Mouse (Mus musculus) lung, embryonic 14.5 days (tissue): ENCODE results near the gene Catsper2. TPM values are rescaled to one million over a fixed set of nuclear protein-coding genes. Genes with fewer than 3 reads are reported as not detected.
"Not testable (repeated sequence)": the region's sequence is repeated elsewhere in the genome, so short reads cannot be mapped to it uniquely, and the experiment has no call there.

Source experiments
- ATAC-seq: fragments of 200-750 bp; cut with Nextera tagmentation; 2 replicates; pipeline ENCODE4 v1.8.0; 2017; ENCODE audit warnings: mild to moderate bottlenecking, moderate TSS enrichment, moderate library complexity; ENCODE audit not compliant: insufficient read depth
- DNase-seq: peaks from one replicate; pipeline ENCODE4 v3.0.0-alpha.2; 2015
- H3K27ac ChIP-seq: fragments of 300-500 bp; sonication (generic); 2 replicates; pipeline ENCODE4 v1.5.1; 2014; ENCODE audit warnings: low read depth, mild to moderate bottlenecking, moderate library complexity
- H3K27me3 ChIP-seq: fragments of 300-500 bp; sonication (generic); 2 replicates; pipeline ENCODE4 v1.6.1; 2014; ENCODE audit warnings: low read length, control low read depth; ENCODE audit not compliant: insufficient read depth
- H3K36me3 ChIP-seq: fragments of 300-500 bp; sonication (generic); 2 replicates; pipeline ENCODE4 v1.6.1; 2014; ENCODE audit warnings: control low read depth; ENCODE audit not compliant: insufficient read depth
- H3K4me1 ChIP-seq: fragments of 300-500 bp; sonication (generic); 2 replicates; pipeline ENCODE4 v1.6.1; 2014; ENCODE audit warnings: antibody characterized with exemption, control low read depth; ENCODE audit not compliant: insufficient read depth
- H3K4me2 ChIP-seq: fragments of 300-500 bp; sonication (generic); 2 replicates; pipeline ENCODE4 v1.6.1; 2014; ENCODE audit warnings: mild to moderate bottlenecking
- H3K4me3 ChIP-seq: fragments of 300-500 bp; sonication (generic); 2 replicates; pipeline ENCODE4 v1.5.1; 2014; ENCODE audit warnings: low read depth, low read length
- H3K9ac ChIP-seq: fragments of 300-500 bp; sonication (generic); 2 replicates; pipeline ENCODE4 v1.6.1; 2014
- H3K9me3 ChIP-seq: fragments of 300-500 bp; sonication (generic); 2 replicates; pipeline ENCODE4 v1.6.1; 2016; ENCODE audit warnings: low read depth, low read length, control low read depth
- CTCF ChIP-seq: IDR thresholded peaks from 2 replicates; pipeline ENCODE4 v1.5.1; 2016; ENCODE audit warnings: antibody characterized with exemption, low read depth
- WGBS: fragments of 180-500 bp; shearing (Covaris S2); extraction: QIAGEN DNeasy Blood & Tissue Kit; methylation state at CpG from one replicate; pipeline ENCODE4 v1.1.7; 2014; 5-methylcytosine and 5-hydroxymethylcytosine counted together
- polyA plus RNA-seq: library from polyadenylated mRNA; unstranded; fragments of >200 nt; fragmentation: Nextera tagmentation; extraction: Ambion mirVana; gene quantifications from 2 replicates; pipeline ENCODE4 v1.2.1, GENCODE M21; 2014

Gene Catsper2
- polyA plus RNA-seq, 1 experiment from 2014 or later = 2.6 TPM

GRCm38 (mm10) chr2:121414139-121414685 lies 620 bp upstream of the Catsper2 start:
- under 1% methylated on average over 32 of the region's 32 CpGs for WGBS
- no peak for TF ChIP-seq CTCF
- peak; percentile 53 for ATAC-seq

GRCm38 (mm10) chr2:121412843-121413386 lies 677 bp downstream of the Catsper2 start:
- peak overlapping the region; percentile 99 for H3K4me3 ChIP-seq
- H3K4me1 ChIP-seq = peaks cover 4% of the 10 kb centered on the region; the same call in 1 of the 2 replicates
- peak overlapping the region; percentile 99 for H3K27ac ChIP-seq
- no peaks in the 10 kb centered on the region for H3K27me3 ChIP-seq
- 7% methylated on average over 4 of the region's 4 CpGs for WGBS
- H3K36me3 ChIP-seq = peaks cover 19% of the 10 kb centered on the region
- peak; percentile 7 for ATAC-seq
- H3K4me2 ChIP-seq = peak overlapping the region; percentile 78
- peak; percentile 52 for DNase-seq
- H3K9me3 ChIP-seq = no peaks in the 10 kb centered on the region
- no peak for TF ChIP-seq CTCF
- H3K9ac ChIP-seq = peak overlapping the region; percentile 100

More at GRCm38 (mm10) chr2:121414139-121414685, 620 bp upstream of the Catsper2 start:
- Histone ChIP-seq H3K4me1 (peaks cover 4% of the 10 kb centered on the region; the same call in 1 of the 2 replicates), H3K9ac (peak overlapping the region; percentile 100), H3K4me3 (peak overlapping the region; percentile 99), H3K4me2 (peak overlapping the region; percentile 78), H3K36me3 (peaks cover 32% of the 10 kb centered on the region), H3K9me3 (no peaks in the 10 kb centered on the region), H3K27me3 (no peaks in the 10 kb centered on the region), H3K27ac (peak overlapping the region; percentile 99)
- peak; percentile 51 for DNase-seq

GRCm38 (mm10) chr2:121408160-121408559 lies 5.4 kb downstream of the Catsper2 start:
- WGBS = 26% methylated on average over 4 of the region's 4 CpGs
- TF ChIP-seq CTCF = peak; percentile 55
- Histone ChIP-seq H3K9ac (no peak overlapping the region), H3K9me3 (no peaks in the 10 kb centered on the region), H3K4me2 (no peak overlapping the region), H3K27me3 (no peaks in the 10 kb centered on the region), H3K4me1 (no peaks in the 10 kb centered on the region), H3K4me3 (no peak overlapping the region), H3K27ac (no peak overlapping the region), H3K36me3 (no peaks in the 10 kb centered on the region)
- DNase-seq (peak; percentile 45), ATAC-seq (no peak)

- no peak for DNase-seq
- no peaks in the 10 kb centered on the region for H3K4me1 ChIP-seq
- no peaks in the 10 kb centered on the region for H3K36me3 ChIP-seq
- H3K9ac ChIP-seq = no peak overlapping the region
- H3K4me2 ChIP-seq = no peak overlapping the region
- H3K27ac ChIP-seq = no peak overlapping the region
- no peak for TF ChIP-seq CTCF
- H3K4me3 ChIP-seq = no peak overlapping the region
- no peaks in the 10 kb centered on the region for H3K27me3 ChIP-seq
- ATAC-seq = no peak
- no peaks in the 10 kb centered on the region for H3K9me3 ChIP-seq
These were observed 10.3 kb downstream of the Catsper2 start for GRCm38 (mm10) chr2:121403296-121403695.

GRCm38 (mm10) chr2:121396624-121397023 lies 17.0 kb downstream of the Catsper2 start:
- Histone ChIP-seq H3K36me3 (no peaks in the 10 kb centered on the region), H3K9ac (no peak overlapping the region), H3K4me1 (no peaks in the 10 kb centered on the region), H3K4me3 (no peak overlapping the region), H3K27me3 (no peaks in the 10 kb centered on the region), H3K9me3 (no peaks in the 10 kb centered on the region), H3K4me2 (no peak overlapping the region), H3K27ac (no peak overlapping the region)
- 15% methylated on average over 8 of the region's 8 CpGs for WGBS
- peak; percentile 95 for DNase-seq
- ATAC-seq = no peak
- peak; percentile 81 for TF ChIP-seq CTCF

GRCm38 (mm10) chr2:121386961-121387575 lies 26.5 kb downstream of the Catsper2 start, which contains the start of gene Strc:
Gene Strc, minus strand, starts transcription at chr2:121387168.
- DNase-seq, H3K27me3 ChIP-seq, ATAC-seq, H3K4me3 ChIP-seq, H3K9me3 ChIP-seq, H3K9ac ChIP-seq, H3K36me3 ChIP-seq, H3K4me2 ChIP-seq, H3K27ac ChIP-seq, H3K4me1 ChIP-seq: not testable (repeated sequence)
- WGBS = 91% methylated on average over 14 of the region's 17 CpGs

- H3K27ac ChIP-seq = no peak overlapping the region
- H3K4me2 ChIP-seq = no peak overlapping the region
- no peaks in the 10 kb centered on the region for H3K9me3 ChIP-seq
- no peak overlapping the region for H3K9ac ChIP-seq
- DNase-seq (no peak), ATAC-seq (no peak)
- H3K4me1 ChIP-seq = no peaks in the 10 kb centered on the region
- whole genome bisulfite sequencing = 48% methylated on average over 2 of the region's 2 CpGs
- H3K4me3 ChIP-seq = no peak overlapping the region
- TF ChIP-seq CTCF = no peak
- no peaks in the 10 kb centered on the region for H3K36me3 ChIP-seq
- no peaks in the 10 kb centered on the region for H3K27me3 ChIP-seq
These were observed 38.8 kb downstream of the Catsper2 start for GRCm38 (mm10) chr2:121374766-121375165.
